Mouse (Mus musculus): ENCODE measurements around the gene Erbb3.

The Erbb3 gene

DNA sequence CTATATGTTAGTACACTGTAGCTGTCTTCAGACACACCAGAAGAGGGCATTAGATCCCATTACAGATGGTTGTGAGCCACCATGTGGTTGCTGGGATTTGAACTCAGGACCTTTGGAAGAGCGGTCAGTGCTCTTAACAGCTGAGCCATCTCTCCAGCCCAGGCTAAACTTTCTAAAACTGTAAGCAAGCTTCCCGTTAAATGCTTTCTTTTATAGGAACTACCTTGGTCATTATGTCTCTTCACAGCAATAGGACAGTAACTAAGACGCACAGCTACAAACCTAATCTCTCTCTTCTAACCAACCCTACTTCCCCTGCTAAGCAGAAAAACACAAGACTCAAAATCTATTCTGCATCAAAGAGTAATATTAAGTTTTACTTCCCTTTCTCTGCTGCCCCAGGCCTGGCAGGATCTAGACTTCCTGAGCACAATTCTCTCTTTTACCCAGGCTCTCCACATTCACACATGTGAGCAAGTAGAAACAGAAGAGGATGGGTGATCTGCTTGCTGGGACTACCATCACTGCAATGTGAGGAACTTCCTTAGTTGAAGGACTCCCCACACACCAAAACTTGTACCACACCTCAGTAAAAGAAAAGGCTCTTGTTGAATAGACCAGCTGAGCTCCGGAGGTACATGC lies 53.7 kb downstream of the Erbb3 start:
- DNase-seq (ENCODE audit: low read depth in 1 of 2, low spot score in 2 of 2), result no peak

DNA sequence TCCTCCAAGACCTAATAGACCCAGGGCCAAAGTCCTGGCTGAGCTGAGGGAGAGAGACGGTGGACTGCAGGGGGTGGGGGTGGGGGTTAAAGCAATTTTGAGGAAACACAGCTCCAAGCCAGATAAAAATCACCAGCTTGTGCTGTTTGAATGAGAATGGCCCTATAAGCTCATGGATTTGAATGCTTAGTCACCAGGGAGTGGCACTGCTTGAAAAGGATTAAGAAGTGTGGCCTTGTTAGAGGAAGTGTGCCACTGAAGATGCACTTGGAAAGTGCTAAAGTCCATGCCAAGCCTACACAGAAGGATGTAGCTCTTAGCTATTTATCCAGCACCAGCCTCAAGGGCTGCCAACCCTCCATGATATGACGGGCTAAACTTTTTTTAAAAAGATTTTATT lies 54.2 kb downstream of the Erbb3 start:
- DNase-seq (ENCODE audit: low read depth in 1 of 2, low spot score in 2 of 2), result no peak

DNA sequence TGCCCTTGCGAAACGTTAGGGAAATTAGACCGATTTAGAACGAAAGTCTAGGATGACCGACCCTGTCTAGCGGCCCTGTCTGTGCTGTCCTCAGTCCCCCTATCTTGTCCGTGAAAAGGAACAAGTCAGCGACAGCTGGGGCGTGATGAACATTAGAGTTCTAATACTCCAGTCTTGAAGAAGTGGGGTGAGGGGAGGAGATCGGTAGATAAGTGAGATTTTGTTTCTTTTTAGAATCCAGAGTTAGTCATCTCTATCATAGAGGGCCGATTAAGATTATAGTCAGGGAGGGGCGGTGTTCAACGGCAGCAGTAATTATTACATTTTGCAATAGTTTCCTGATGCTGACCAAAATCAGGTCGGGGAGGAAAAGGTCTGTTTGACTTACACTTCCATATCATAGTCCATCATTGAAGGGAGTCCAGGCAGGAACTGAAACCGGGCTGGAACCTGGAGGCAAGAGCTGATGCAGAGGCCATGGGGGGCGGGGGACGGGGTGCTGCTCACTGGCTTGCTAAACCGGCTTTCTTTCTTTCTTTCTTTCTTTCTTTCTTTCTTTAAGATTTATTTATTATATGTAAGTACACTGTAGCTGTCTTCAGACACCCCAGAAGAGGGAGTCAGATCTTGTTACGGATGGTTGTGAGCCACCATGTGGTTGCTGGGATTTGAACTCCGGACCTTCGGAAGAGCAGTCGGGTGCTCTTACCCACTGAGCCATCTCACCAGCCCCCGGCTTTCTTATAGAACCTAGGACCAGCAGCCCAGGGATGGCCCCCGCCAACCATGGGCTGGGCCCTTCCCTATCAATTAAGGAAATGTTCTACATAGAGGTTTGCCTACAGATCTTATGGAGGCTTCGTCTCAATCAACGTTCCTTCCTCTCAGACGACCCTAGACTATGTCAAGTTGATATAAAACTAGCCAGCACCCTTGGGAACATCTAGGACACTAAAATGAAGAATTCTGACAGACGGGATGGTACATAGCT lies 62.8 kb downstream of the Erbb3 start:
- no peak for DNase-seq (ENCODE audit: low read depth in 1 of 2, low spot score in 2 of 2)

DNA sequence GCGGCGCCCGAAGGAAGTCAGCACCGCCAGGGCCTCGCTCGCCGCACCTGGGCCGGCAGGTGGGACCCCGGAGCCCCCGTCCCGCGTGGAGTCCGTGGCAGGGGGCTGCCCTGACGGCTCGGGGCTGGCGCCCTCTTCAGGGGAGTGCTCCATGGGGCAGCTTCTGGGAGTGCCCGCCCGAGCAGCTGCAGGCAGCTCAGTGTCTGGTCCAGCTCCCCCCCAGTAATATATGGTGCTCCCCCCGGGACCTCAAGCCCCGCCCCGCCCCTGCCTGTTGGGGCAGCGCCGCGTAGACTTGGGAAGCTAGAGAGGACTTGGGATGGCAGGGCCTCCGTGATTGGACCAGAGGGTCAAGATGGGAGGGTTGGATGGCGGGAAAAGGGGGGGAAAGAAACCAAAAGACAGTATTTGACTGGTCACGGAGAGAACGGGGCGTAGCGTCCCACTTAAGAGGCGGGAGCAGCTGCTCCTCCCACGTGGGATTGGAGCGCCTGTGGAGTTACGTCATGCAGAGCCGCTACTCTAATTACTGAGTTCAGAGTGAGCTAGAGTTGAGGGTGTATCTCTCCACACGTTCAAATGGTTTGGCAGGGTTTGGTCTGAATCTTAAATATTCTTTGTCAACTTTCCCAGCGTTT lies 63.7 kb downstream of the Erbb3 start, which contains the start of gene Esyt1:
Gene Esyt1, minus strand, starts transcription at position 201 of the 638 bp plus-strand sequence.
- DNase-seq (ENCODE audit: low read depth in 1 of 2, low spot score in 2 of 2), result peak; percentile 87 to 94

DNA sequence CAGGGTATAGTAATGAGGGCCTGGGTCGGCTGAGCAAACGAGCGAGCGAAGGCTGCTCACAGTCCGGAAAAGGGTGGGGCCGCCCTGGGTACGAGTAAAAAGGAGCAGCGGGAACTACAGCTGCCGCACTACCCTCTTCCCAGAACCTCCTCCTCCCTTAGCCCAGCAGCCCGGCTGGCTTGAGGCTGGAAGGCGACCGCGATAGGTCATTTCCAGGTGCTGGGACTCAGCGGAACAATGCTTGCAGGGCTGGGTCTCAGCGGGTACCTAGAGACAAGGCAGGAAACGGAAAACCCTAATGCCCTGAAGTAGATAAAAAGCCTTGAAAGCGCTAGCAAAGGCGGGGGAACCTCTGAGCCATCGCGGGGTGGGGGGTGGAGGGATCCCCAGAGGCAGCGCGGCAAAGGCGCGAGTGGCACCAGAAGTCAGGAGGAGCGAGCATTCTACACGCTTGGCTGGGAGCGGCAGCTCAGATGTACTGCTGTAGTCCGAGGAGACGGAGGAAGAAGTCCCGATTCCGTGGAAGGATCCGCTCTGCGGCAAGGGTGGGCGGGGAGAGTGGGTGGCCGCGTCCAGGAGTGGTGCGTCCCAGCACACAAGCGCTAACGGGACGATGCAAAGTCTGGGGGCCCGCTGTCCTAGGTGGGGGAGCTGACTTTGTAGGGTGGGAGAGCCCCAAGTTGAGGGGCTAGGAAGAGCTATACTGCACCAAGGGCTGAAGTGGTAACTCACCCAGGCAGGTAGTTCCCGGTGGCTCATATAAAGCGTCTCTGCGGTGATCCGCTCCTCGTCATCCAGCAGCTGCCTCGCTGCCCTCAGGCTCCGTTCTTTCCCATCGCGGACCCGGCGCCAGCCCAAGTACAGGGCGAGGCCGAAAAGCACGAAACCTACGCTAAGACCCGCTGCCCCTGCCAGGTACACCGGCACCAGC lies 64.5 kb downstream of the Erbb3 start:
- DNase-seq (ENCODE audit: low read depth in 1 of 2, low spot score in 2 of 2), result no peak

DNA sequence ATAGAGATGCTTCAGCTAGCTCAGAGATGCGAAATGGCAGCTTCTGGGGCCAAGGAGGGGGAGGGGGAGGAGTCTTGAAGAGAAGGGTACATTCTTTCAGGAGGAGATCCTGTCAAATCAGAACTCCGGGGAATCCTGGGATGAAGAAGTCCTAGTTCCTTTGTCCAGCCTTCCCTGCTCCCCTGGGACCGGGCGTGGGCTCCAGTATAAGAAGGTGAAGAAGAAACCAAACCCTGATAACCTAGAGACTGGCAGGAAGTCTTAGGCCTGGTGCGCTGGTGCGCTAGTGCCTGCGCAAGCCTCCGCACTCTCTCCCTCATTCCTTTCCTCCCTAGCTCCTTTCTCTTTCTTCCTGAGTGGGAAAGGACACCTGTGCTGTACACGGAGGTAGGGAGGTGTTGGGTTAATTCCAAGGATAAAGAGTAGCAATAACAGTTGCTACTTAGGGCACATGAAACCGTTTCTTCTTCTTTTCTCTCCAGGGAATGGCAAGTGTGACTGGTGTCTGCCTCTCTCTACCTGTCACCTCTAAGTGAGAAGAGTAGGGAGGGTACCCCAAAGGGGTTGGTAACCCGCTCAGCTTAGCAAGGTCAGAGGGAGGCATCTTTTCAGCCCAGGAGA lies 65.2 kb downstream of the Erbb3 start:
- DNase-seq (ENCODE audit: low read depth in 1 of 2, low spot score in 2 of 2), result no peak

DNA sequence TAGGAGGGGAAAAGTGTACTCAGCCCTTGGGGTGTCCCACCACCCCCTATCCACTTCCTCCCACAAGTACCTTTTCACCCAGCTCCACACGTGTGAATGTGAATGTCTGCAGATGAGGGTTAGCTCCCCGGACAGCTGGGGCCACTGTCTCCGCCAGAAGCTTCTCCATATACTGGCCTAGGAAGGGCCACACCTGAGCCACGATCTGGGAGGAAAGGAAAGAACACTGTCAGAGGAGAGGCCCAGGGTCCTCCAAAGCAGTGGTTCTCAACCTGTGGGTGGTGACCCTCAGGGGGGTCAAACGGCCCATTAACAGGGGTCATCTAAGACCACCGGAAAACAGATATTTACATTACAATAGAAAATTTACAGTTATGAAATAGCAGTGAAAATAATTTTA lies 67.1 kb downstream of the Erbb3 start:
- no peak for DNase-seq (ENCODE audit: low read depth in 1 of 2, low spot score in 2 of 2)

DNA sequence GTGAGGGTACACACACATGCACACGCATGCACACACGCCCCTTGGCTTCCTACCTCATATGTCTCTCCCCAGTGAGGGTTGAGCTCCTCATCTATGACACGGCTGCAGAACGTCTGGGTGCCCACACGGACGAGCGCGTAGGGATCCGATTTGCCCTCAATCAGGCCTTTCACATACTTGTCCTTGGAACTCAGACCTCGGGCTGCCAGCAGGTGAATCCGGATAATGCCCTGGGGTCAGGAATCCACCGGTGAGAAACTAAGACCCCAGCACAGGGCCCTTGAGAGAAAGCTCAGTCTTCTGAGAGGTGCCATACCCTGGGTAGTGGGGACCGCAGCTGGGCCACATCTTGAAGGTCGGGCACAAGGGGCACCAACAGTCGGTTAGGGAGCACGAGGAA lies 68.9 kb downstream of the Erbb3 start:
- no peak for DNase-seq (ENCODE audit: low read depth in 1 of 2, low spot score in 2 of 2)

DNA sequence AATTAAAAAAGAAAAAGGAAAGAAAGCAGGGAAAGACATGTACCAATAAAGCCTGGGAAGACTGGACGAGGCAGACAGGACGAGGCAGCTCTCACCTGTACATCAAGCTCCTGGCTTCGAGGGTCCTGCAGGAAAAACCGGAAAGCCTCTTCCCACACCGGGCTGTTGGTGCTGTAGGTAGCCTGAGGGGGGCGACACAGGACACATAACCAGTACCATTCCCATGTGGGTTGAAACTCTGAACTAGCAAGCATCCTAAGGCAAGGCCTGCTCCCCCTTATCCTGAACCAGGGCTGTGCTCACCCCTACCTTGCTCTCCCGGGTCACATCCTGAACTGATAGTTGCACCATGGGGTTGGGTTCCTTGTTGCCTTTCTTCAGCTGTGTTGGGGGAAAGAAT lies 70.6 kb downstream of the Erbb3 start:
- peak in 1 of 2 experiments; percentile 29 for DNase-seq (ENCODE audit: low read depth in 1 of 2, low spot score in 2 of 2)

Data from monocyte, adult 2 months (primary cell).